Mouse (Mus musculus) embryo, embryonic 11 days (tissue): ENCODE results near the gene Vmn1r172.
"Not testable (repeated sequence)": the region's sequence is repeated elsewhere in the genome, so short reads cannot be mapped to it uniquely, and the experiment has no call there.

ENCODE experiments used
- DNase-seq: peaks from one replicate; pipeline ENCODE4 v3.0.0-alpha.2; 2015

Vmn1r172 gene

GRCm38 (mm10) chr7:23658016-23658415 lies at the start of gene Vmn1r172:
TSS of gene Vmn1r172 (plus strand) at chr7:23658316.
- DNase-seq: no peak

DNA sequence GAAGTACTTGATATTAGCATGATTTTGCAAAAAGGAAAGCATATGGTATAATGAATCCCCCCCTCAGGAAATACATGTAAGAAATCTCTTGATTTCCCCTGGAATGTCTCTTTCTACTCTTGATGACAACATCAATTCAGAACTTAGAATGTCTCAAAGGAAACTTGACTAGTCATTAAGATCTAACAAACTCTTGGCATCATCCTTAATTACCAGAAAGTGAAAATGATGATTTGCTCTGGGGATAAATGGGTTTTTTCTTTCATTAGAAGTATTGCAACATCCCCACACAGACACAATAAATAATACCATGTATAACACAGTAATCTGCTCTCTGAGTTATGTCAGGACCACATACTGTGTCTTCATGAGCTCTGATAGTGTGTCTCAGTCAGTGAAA lies 27.7 kb upstream of the Vmn1r172 start, which contains the start of gene Vmn1r171:
Gene Vmn1r171 (plus strand): TSS at position 301 of the 400 bp plus-strand sequence.
- DNase-seq: no peak

DNA sequence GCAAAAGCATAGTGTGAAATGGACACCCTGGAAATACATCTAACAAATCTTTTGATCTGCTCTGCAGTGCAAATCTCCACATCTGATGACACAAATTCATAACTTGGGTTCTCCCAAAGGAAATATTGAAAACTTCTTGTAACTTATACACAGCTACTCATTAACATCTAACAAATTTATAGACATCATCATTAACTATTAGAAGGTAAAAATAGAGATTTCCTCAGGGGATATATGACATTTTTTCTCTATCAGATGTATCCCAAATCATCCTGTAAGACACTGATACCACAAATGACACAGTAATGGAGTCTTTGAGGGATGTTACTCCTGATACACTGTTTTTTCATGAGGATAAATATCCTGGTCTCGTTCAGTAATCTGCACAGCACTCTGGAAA lies 42.3 kb downstream of the Vmn1r172 start, which contains the start of gene Vmn1r173:
Gene Vmn1r173 (plus strand): TSS at position 301 of the 400 bp plus-strand sequence.
- DNase-seq: not testable (repeated sequence)
